Mouse (Mus musculus): ENCODE measurements around the gene Usp25. TPM values are rescaled to one million over a fixed set of nuclear protein-coding genes. Genes with fewer than 3 reads are reported as not detected.

The Usp25 gene
- polyA plus RNA-seq, 1 experiment from 2014 or later: 20.4 TPM

DNA sequence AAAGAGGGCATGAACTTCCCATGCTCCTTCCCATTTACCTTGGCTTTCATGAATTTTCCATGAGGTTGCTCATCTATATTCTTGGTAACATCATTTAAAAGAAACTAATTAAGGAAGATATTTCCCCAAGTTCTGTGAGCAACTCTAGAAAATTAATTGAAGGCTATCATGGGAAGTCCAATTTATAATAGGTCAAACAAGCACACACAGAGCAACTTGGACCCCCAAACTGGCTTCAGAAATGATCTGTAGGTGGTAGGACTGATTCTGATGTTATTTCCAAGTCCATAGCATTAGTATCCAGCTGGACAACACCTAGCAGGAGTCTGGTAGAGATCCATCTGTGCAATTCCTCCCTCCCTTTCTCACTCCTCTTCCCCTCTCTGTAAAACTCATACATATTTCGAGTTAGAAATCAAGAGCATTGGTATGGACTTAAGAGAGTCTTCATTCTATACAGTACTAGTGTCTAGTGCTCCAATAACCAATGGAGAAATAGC is 139.8 kb downstream of the Usp25 start:
- ATAC-seq (replicated peaks; ENCODE audit: insufficient number of reproducible peaks, insufficient read depth, low FRiP score, low read depth): no peak
- WGBS: 64% methylated on average over 1 of the region's 1 CpGs
- no peaks in the 10 kb centered on the region for H3K36me3 ChIP-seq
- H3K27ac ChIP-seq: no peak overlapping the region
- no peak overlapping the region for H3K4me2 ChIP-seq
- no peaks in the 10 kb centered on the region for H3K27me3 ChIP-seq
- no peaks in the 10 kb centered on the region for H3K9me3 ChIP-seq (replicated peaks)
- no peaks in the 10 kb centered on the region for H3K4me1 ChIP-seq (replicated peaks)
- H3K9ac ChIP-seq: no peak overlapping the region
- no peak overlapping the region for H3K4me3 ChIP-seq

DNA sequence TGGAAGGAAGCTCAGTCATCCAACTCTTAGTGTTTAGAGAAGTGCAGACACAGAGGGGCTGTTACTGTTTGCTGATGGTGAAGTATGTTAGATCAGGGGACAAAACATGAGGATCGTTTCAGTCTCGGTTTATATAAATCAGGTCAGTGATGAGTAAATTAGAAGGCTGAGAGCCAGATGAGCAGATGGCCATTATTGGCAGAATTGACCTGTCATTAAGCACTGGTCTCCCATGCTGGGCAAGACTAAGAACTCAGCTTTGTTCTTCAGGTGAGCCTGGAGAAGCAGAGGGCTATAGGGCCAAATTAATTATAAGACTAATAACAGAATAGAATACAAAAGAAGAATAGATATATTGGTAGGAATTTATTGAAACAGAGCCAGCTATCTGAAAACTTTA is 140.3 kb downstream of the Usp25 start:
- H3K27me3 ChIP-seq: no peaks in the 10 kb centered on the region
- H3K9me3 ChIP-seq (replicated peaks): no peaks in the 10 kb centered on the region
- H3K36me3 ChIP-seq: no peaks in the 10 kb centered on the region
- no peak overlapping the region for H3K9ac ChIP-seq
- no peak for ATAC-seq (replicated peaks; ENCODE audit: insufficient number of reproducible peaks, insufficient read depth, low FRiP score, low read depth)
- no peak overlapping the region for H3K4me2 ChIP-seq
- H3K4me1 ChIP-seq (replicated peaks): no peaks in the 10 kb centered on the region
- WGBS: 82% methylated on average over 2 of the region's 2 CpGs
- H3K4me3 ChIP-seq: no peak overlapping the region
- H3K27ac ChIP-seq: no peak overlapping the region

- Histone ChIP-seq H3K27me3 (no peaks in the 10 kb centered on the region), H3K4me1 (replicated peaks) (no peaks in the 10 kb centered on the region), H3K27ac (no peak overlapping the region), H3K9ac (no peak overlapping the region), H3K36me3 (no peaks in the 10 kb centered on the region), H3K4me2 (no peak overlapping the region), H3K4me3 (no peak overlapping the region), H3K9me3 (replicated peaks) (no peaks in the 10 kb centered on the region)
- 67% methylated on average over 1 of the region's 1 CpGs for WGBS
- ATAC-seq (replicated peaks; ENCODE audit: insufficient number of reproducible peaks, insufficient read depth, low FRiP score, low read depth): no peak
Observed at GRCm38 (mm10) chr16:77154831-77155230, 141.3 kb downstream of the Usp25 start.

All from heart, embryonic 15.5 days (tissue).